Mouse (Mus musculus) embryonic facial prominence, embryonic 13.5 days (tissue): ENCODE measurements around the gene Gsg1l. TPM values are rescaled to one million over a fixed set of nuclear protein-coding genes. Genes with fewer than 3 reads are reported as not detected.

Experiments used
- ATAC-seq: fragments of 200-750 bp; cut with Nextera tagmentation; 2 replicates; pipeline ENCODE4 v1.8.0; 2017; ENCODE audit warnings: low read depth; ENCODE audit not compliant: insufficient number of reproducible peaks, insufficient read depth, low FRiP score, low TSS enrichment
- H3K27ac ChIP-seq: fragments of 300-500 bp; sonication (generic); 2 replicates; pipeline ENCODE4 v1.5.1; 2015; ENCODE audit warnings: moderate library complexity, mild to moderate bottlenecking, inconsistent platforms
- H3K27me3 ChIP-seq: fragments of 300-500 bp; sonication (generic); 2 replicates; pipeline ENCODE4 v1.6.1; 2015; ENCODE audit warnings: mild to moderate bottlenecking, inconsistent platforms
- H3K36me3 ChIP-seq: fragments of 300-500 bp; sonication (generic); 2 replicates; pipeline ENCODE4 v1.6.1; 2015; ENCODE audit warnings: mild to moderate bottlenecking, inconsistent platforms
- H3K4me1 ChIP-seq: fragments of 300-500 bp; sonication (generic); 2 replicates; pipeline ENCODE4 v1.6.1; 2015; ENCODE audit warnings: inconsistent platforms
- H3K4me2 ChIP-seq: fragments of 300-500 bp; sonication (generic); 2 replicates; pipeline ENCODE4 v1.6.1; 2015; ENCODE audit warnings: moderate library complexity, mild to moderate bottlenecking, inconsistent platforms
- H3K4me3 ChIP-seq: fragments of 300-500 bp; sonication (generic); 2 replicates; pipeline ENCODE4 v1.5.1; 2015; ENCODE audit warnings: mild to moderate bottlenecking, inconsistent platforms
- H3K9ac ChIP-seq: fragments of 300-500 bp; sonication (generic); 2 replicates; pipeline ENCODE4 v1.6.1; 2015; ENCODE audit warnings: mild to moderate bottlenecking, inconsistent platforms
- H3K9me3 ChIP-seq: fragments of 300-500 bp; sonication (generic); 2 replicates; pipeline ENCODE4 v1.6.1; 2016; ENCODE audit warnings: inconsistent platforms
- WGBS: fragments of 180-500 bp; shearing (Covaris S2); methylation state at CpG from one replicate; pipeline ENCODE4 v1.1.7; 2015; ENCODE audit warnings: mixed read lengths; 5-methylcytosine and 5-hydroxymethylcytosine counted together
- polyA plus RNA-seq: library from polyadenylated mRNA; unstranded; fragments of >200 nt; fragmentation: Nextera tagmentation; extraction: Ambion mirVana; gene quantifications from 2 replicates; pipeline ENCODE4 v1.2.1, GENCODE M21; 2015

Gene Gsg1l
- polyA plus RNA-seq, 1 experiment from 2014 or later = 2.0 TPM

DNA sequence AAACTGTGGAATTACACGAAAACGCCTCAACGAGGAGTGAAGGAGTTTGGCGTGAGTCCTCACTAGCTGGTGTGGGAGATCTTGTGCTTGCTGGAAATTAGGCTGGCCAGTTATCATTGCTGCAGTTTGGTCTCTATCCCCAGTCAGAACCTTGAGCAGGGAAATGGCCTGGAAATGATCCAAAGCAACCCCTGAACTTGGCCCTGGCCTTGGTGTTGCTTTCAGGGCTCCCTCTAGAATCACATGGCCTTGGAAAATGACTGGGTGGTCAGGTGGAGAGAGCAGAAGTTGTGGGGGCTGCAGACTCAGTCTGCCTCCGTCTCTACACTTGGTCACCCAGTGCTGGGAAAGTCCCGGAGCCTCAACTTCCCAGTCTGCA lies 210.0 kb downstream of the Gsg1l start:
- H3K27ac ChIP-seq = peak overlapping the region; percentile 29; the same call in 1 of the 2 replicates
- peaks cover 12% of the 10 kb centered on the region; the same call in 1 of the 2 replicates for H3K36me3 ChIP-seq
- no peak for ATAC-seq
- no peaks in the 10 kb centered on the region for H3K27me3 ChIP-seq
- 69% methylated on average over 6 of the region's 6 CpGs for WGBS
- no peak overlapping the region for H3K9ac ChIP-seq
- H3K4me1 ChIP-seq = peaks cover 27% of the 10 kb centered on the region
- H3K4me3 ChIP-seq = no peak overlapping the region
- no peaks in the 10 kb centered on the region for H3K9me3 ChIP-seq
- H3K4me2 ChIP-seq = no peak overlapping the region

DNA sequence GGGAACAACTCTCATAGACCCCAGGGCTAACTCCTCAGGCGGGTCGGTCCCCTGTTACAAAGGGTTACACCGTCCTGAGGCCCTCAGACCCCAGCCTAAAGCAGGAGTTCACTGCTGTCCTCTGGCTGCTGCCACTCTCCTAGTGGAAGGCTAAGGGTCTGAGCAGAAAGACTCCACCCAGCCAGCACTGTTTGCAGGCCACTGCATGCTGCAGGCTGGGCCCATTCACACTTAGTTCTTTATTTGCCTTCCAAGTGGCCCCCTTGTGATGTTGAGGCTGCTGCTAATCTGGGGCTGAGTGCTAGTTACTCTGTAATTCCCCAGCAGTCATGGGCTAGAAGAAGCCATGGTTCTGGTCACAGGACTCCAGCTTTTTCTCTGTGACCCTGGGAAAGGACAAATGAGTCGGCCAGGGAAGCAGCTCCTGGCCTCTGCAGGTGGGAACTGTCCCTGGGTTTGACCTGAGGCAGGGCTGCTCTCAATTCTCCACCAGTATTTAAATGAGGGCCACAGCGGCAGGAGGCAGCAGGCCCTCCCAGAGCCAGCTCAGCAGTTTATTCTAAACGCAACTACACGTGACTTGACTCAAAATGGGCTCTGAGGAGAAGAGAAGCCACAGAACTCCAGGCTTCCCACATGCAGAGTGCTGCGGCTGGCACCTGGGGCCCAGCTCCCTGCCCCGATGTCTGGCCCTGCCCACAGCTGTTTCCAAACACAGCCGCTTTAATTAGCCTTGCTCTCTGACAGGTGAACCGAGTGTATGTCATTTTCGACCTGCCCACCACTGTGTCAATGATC lies 210.6 kb downstream of the Gsg1l start:
- Histone ChIP-seq H3K27ac (peak overlapping the region; percentile 29), H3K9me3 (no peaks in the 10 kb centered on the region), H3K9ac (peak overlapping the region; percentile 38; the same call in 1 of the 2 replicates), H3K27me3 (no peaks in the 10 kb centered on the region), H3K36me3 (peaks cover 13% of the 10 kb centered on the region), H3K4me1 (peaks cover 27% of the 10 kb centered on the region), H3K4me3 (no peak overlapping the region), H3K4me2 (no peak overlapping the region)
- no peak for ATAC-seq
- WGBS = 25% methylated on average over 12 of the region's 12 CpGs

DNA sequence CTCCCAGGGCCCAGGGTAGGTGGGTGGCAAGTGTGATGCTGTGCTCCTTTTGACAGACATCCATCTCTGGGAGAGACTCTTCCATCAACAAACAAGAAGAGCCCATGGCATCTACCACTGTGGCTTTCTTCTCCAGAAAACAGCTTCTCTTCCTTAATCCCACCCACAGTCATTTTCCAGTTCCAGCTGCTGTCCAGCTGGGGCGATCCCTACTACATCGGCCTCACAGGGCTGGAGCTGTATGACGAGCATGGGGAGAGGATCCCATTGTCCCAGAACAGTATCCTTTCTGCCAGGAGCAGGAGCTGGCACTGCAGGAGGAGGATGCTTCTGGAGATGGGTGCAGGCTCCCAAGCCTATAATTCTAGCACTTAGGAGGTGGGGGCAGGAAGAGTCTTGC lies 213.6 kb downstream of the Gsg1l start:
- H3K27me3 ChIP-seq = no peaks in the 10 kb centered on the region
- H3K4me3 ChIP-seq = no peak overlapping the region
- no peak overlapping the region for H3K9ac ChIP-seq
- peaks cover 17% of the 10 kb centered on the region for H3K36me3 ChIP-seq
- ATAC-seq = no peak
- peaks cover 20% of the 10 kb centered on the region for H3K4me1 ChIP-seq
- H3K9me3 ChIP-seq = no peaks in the 10 kb centered on the region
- 75% methylated on average over 3 of the region's 3 CpGs for WGBS
- H3K4me2 ChIP-seq = no peak overlapping the region
- no peak overlapping the region for H3K27ac ChIP-seq

DNA sequence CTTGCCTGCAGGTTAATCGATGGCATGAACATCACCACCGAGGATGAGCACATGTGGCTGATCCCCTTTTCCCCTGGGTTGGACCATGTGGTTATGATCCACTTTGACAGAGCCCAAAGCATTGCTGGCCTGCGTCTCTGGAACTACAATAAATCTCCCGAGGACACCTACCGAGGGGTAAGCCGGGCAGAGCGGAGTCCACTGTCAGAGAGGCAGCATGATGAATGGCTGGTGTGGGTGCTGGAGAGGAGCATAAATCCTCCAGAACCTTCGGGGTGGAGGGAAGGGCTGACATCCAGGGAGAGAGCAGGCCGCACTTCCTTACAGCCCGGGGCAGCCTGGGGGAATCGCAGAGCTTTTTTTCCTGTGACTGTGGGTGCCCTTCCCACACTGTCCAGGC lies 217.0 kb downstream of the Gsg1l start:
- WGBS = 73% methylated on average over 11 of the region's 11 CpGs
- Histone ChIP-seq H3K27ac (no peak overlapping the region), H3K9ac (no peak overlapping the region), H3K4me1 (no peaks in the 10 kb centered on the region), H3K4me2 (no peak overlapping the region), H3K9me3 (no peaks in the 10 kb centered on the region), H3K27me3 (no peaks in the 10 kb centered on the region), H3K36me3 (peaks cover 32% of the 10 kb centered on the region), H3K4me3 (no peak overlapping the region)
- ATAC-seq = no peak

DNA sequence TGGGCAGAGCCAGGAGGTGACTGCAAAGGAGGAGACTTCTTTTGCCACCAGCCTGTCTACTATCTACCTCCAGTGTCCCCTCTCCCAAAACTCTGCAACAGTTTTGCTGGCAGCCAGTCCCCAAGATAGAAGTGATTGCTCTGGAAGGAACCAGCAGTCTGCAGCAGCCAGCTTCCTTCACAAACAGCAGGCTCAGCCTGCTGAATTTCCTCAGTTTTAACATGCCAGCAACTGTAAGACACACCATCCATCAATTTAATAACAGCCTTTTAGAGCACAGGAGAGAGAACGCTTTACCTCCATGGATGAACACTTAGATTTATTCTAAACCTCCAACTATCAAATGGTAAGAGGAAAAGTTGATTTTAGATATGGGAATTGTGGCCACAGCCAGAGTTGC lies 218.2 kb downstream of the Gsg1l start:
- Histone ChIP-seq H3K27ac (no peak overlapping the region), H3K4me3 (no peak overlapping the region), H3K4me2 (no peak overlapping the region), H3K27me3 (no peaks in the 10 kb centered on the region), H3K36me3 (peaks cover 36% of the 10 kb centered on the region), H3K4me1 (no peaks in the 10 kb centered on the region), H3K9ac (no peak overlapping the region), H3K9me3 (no peaks in the 10 kb centered on the region)
- WGBS = 86% methylated on average over 1 of the region's 1 CpGs
- ATAC-seq = no peak

DNA sequence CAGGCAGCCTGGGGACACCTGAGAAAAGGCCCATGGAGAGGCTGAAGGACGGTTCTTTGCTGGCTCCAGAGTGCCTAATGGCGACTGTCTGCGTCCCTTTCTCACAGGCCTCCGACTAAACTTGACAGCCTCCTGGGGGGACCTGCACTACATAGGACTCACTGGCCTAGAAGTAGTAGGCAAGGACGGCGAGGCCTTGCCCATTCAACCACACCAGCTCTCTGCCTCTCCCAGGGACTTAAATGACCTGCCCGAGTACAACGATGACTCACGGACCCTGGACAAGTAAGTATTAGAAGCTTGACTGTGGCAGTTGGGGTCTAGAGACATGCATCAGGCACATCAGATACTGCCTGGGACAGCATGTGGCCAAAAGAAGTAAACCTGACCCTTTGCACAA lies 221.8 kb downstream of the Gsg1l start:
- 87% methylated on average over 9 of the region's 9 CpGs for WGBS

DNA sequence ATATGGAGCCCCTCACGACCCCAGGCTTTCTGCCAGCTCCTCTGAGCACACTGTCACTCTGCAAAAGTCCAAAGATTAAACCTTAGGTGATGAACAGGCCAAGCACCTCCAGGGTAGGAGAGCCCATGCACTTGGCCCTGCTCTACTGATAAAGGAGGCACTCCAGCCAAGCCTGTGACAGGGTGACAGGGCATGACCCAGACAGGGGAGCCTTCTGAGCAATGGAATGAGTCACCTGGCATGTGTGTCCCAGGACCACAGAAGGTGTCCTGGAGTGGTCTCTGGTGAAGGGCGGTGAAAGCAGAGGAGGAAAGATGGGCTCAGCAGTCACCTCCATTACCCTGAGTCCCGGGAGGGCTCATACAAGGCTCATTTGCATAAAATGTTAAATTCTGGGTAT lies 222.6 kb downstream of the Gsg1l start:
- 62% methylated on average over 3 of the region's 3 CpGs for WGBS
- no peak for ATAC-seq
- H3K9ac ChIP-seq = no peak overlapping the region

More for the DNA sequence above, 221.8 kb downstream of the Gsg1l start:
- Histone ChIP-seq H3K9me3 (no peaks in the 10 kb centered on the region), H3K27ac (no peak overlapping the region), H3K9ac (no peak overlapping the region), H3K4me2 (no peak overlapping the region), H3K4me1 (no peaks in the 10 kb centered on the region), H3K27me3 (no peaks in the 10 kb centered on the region), H3K4me3 (no peak overlapping the region), H3K36me3 (peaks cover 19% of the 10 kb centered on the region)
- no peak for ATAC-seq

DNA sequence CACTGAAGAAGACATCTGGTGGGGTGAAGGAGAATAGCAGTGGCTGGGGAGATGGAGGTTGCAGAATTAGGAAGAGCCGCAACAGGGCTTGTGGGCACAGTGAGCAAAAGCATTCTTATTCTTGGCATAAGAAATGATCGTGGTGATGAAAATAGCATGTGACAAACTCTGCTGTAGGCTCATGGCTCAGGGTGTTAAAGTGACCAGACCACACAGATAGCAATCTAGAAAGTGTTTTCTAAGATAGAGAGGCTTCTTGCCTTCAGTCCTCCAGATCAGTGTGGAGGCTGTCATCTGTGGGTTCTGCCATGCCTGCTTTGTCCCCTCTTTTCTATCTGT lies 234.7 kb downstream of the Gsg1l start:
- 79% methylated on average over 2 of the region's 2 CpGs for WGBS
- no peak overlapping the region for H3K9ac ChIP-seq
- peaks cover 9% of the 10 kb centered on the region; the same call in 1 of the 2 replicates for H3K4me1 ChIP-seq
- H3K9me3 ChIP-seq = no peaks in the 10 kb centered on the region
- H3K27ac ChIP-seq = no peak overlapping the region
- no peak overlapping the region for H3K4me2 ChIP-seq
- H3K36me3 ChIP-seq = peaks cover 42% of the 10 kb centered on the region
- H3K4me3 ChIP-seq = no peak overlapping the region
- no peaks in the 10 kb centered on the region for H3K27me3 ChIP-seq
- no peak for ATAC-seq

More for the DNA sequence above, 222.6 kb downstream of the Gsg1l start:
- Histone ChIP-seq H3K4me1 (peaks cover 7% of the 10 kb centered on the region), H3K4me2 (no peak overlapping the region), H3K4me3 (no peak overlapping the region), H3K27me3 (no peaks in the 10 kb centered on the region), H3K27ac (no peak overlapping the region), H3K9me3 (no peaks in the 10 kb centered on the region), H3K36me3 (peaks cover 19% of the 10 kb centered on the region)

DNA sequence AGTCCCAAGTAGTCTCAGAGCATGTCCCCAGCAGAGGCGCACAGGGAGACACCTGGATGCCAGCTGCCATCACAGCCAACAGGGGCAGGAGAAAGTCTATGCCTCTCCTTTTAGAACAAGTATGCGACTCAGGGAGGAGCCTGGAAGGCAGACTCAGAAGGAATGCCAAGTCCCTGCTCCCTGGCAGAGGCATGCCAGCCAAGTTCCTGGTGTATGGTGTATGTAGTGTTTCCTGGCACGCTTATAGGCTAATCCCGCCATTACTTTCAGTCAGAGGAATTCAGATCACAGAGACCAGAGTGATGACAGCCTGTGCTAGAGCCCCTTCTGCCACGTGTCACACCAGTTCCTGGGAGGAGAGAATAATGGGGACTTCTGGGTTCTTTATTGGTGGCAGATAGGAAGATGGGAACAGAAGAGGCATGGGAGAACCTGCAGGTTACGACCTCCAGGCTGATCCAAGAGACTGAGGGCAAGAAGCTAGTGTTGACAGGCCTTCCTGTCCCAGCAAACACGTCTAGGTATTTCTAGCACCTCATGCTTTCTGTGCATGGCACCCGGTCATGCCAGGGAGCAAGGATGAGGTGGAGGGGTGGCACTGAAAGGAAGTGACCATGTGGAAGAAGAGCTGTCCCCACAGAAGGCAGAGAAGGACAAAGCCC lies 235.2 kb downstream of the Gsg1l start:
- H3K4me1 ChIP-seq = peaks cover 9% of the 10 kb centered on the region; the same call in 1 of the 2 replicates
- no peaks in the 10 kb centered on the region for H3K9me3 ChIP-seq
- H3K27me3 ChIP-seq = no peaks in the 10 kb centered on the region
- H3K27ac ChIP-seq = no peak overlapping the region
- no peak overlapping the region for H3K4me2 ChIP-seq
- no peak for ATAC-seq
- H3K4me3 ChIP-seq = no peak overlapping the region
- H3K36me3 ChIP-seq = peaks cover 42% of the 10 kb centered on the region
- 73% methylated on average over 8 of the region's 8 CpGs for WGBS
- no peak overlapping the region for H3K9ac ChIP-seq

DNA sequence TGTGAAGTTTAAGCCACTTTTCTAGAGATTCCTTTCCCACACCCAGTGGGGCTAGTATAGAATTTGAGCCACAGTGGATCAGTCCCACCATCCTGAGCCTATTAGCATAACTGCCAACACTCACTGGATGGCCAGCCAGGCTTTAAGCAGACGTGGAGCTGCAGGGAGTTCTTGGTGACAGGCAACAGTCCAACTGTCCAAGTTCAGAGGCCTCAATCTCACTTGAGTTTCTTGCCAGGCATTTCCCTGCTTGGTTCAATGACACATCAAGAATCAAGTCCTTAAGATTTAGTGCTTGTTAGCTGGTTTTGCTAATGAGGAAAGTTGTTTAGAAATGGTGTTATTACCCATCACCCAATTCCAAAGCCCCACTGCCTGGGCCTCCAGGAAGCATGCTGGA lies 236.6 kb downstream of the Gsg1l start:
- H3K9me3 ChIP-seq = no peaks in the 10 kb centered on the region
- H3K9ac ChIP-seq = no peak overlapping the region
- peaks cover 9% of the 10 kb centered on the region; the same call in 1 of the 2 replicates for H3K4me1 ChIP-seq
- 54% methylated on average over 1 of the region's 1 CpGs for WGBS
- no peak overlapping the region for H3K27ac ChIP-seq
- H3K27me3 ChIP-seq = no peaks in the 10 kb centered on the region
- H3K4me2 ChIP-seq = no peak overlapping the region
- peaks cover 28% of the 10 kb centered on the region for H3K36me3 ChIP-seq
- ATAC-seq = no peak
- H3K4me3 ChIP-seq = no peak overlapping the region

DNA sequence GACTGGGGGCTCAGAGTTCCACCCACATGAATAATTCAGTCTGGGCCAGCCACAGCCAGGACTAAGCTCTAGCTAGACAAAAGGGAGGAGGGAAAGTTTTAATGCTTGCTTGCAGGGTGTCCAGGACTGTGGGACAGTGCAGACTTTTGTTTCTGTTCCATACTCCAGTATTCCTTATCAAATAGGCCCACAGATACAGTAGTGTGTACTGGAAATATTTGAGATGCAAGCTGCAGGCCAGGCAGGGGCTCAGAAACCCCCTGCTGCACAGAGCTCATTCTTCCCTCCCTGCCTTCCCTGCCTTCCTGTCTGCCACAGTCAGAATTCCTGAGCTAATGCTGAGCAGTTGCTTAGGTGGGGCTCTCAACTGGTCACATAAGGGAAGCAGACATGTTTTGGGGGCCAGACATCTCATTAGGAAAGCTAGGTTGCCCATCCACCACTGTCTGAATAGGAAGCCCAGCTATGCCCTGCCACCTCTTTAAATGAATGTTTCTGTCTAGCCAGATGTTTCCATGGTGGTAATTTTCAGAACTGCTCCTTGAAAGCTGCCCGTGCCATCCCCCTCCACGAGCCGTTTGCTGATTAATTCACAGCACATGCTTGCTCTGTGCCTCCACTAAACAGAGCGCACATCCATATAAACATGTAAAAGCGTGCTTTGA lies 244.0 kb downstream of the Gsg1l start:
- ATAC-seq = peak; percentile 64
- Histone ChIP-seq H3K27ac (peak overlapping the region; percentile 84), H3K9me3 (no peaks in the 10 kb centered on the region; the same call in 1 of the 2 replicates), H3K4me1 (peaks cover 30% of the 10 kb centered on the region), H3K4me2 (peak overlapping the region; percentile 16; the same call in 1 of the 2 replicates), H3K4me3 (no peak overlapping the region), H3K9ac (peak overlapping the region; percentile 46; the same call in 1 of the 2 replicates), H3K27me3 (no peaks in the 10 kb centered on the region), H3K36me3 (peaks cover 19% of the 10 kb centered on the region)
- 30% methylated on average over 5 of the region's 5 CpGs for WGBS
